Mouse (Mus musculus) lung, adult 2 months (tissue): ENCODE data around the gene Mllt10.

Experiments
- CTCF ChIP-seq: fragments of 200-500 bp; IDR thresholded peaks from 2 replicates; pipeline ENCODE4 v1.5.1; 2011; ENCODE audit warnings: mild to moderate bottlenecking, low read length, control low read depth; ENCODE audit not compliant: insufficient read depth
- POLR2A ChIP-seq: fragments of 200-500 bp; IDR thresholded peaks from 2 replicates; pipeline ENCODE4 v1.6.1; 2011; ENCODE audit warnings: low read depth, mild to moderate bottlenecking, control low read depth, low read length, borderline replicate concordance; ENCODE audit errors: extremely low read depth

- TF ChIP-seq POLR2A: no peak
- no peak for TF ChIP-seq CTCF
These were observed 10.6 kb downstream of the Mllt10 start for GRCm38 (mm10) chr2:18065708-18066030.
